Mouse (Mus musculus): ENCODE measurements around the gene Gm19402. TPM values are rescaled to one million over a fixed set of nuclear protein-coding genes. Genes with fewer than 3 reads are reported as not detected.

The Gm19402 gene
- polyA plus RNA-seq, 1 experiment = not detected

DNA sequence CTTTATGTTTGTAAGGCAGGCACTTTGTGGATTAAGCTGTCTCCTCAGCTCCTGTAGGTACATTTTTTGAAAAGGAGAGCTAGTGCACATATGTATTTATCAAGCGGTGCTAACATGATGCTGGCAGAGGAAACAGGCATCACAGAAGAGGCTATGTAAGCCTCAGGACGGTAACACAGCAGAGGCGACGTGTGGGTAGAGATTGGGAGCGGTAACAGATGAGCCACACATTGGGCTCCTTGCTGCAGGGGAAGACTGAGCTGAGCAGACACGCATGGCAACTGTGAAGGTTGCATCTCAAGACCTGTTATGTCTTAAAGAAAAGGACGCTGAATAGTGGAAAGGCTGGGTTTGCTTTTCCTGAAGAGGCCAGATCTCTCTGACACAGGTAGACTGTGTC is 7.6 kb downstream of the Gm19402 start:
- Histone ChIP-seq H3K4me1 (ENCODE audit: control insufficient read depth, insufficient read depth, low read length) (no peaks in the 10 kb centered on the region), H3K27ac (ENCODE audit: control insufficient read depth, insufficient read depth, low read depth, low read length, poor library complexity) (no peak overlapping the region), H3K4me3 (replicated peaks; ENCODE audit: control insufficient read depth, low read depth, low read length) (no peak overlapping the region)
- TF ChIP-seq CTCF (IDR thresholded peaks at IDR 0.05; ENCODE audit: control insufficient read depth, insufficient read depth, low read length) = no peak
- TF ChIP-seq POLR2A (IDR thresholded peaks at IDR 0.05; ENCODE audit: borderline replicate concordance, control insufficient read depth, low read depth, low read length) = no peak
- 78% methylated on average over 7 of the region's 7 CpGs for WGBS

- no peak for TF ChIP-seq CTCF (IDR thresholded peaks at IDR 0.05; ENCODE audit: control insufficient read depth, insufficient read depth, low read length)
- Histone ChIP-seq H3K4me1 (ENCODE audit: control insufficient read depth, insufficient read depth, low read length) (no peaks in the 10 kb centered on the region), H3K27ac (ENCODE audit: control insufficient read depth, insufficient read depth, low read depth, low read length, poor library complexity) (no peak overlapping the region), H3K4me3 (replicated peaks; ENCODE audit: control insufficient read depth, low read depth, low read length) (no peak overlapping the region)
- 1% methylated on average over 35 of the region's 35 CpGs for WGBS
Observed at GRCm38 (mm10) chr10:77677562-77677961, 13.0 kb downstream of the Gm19402 start.

DNA sequence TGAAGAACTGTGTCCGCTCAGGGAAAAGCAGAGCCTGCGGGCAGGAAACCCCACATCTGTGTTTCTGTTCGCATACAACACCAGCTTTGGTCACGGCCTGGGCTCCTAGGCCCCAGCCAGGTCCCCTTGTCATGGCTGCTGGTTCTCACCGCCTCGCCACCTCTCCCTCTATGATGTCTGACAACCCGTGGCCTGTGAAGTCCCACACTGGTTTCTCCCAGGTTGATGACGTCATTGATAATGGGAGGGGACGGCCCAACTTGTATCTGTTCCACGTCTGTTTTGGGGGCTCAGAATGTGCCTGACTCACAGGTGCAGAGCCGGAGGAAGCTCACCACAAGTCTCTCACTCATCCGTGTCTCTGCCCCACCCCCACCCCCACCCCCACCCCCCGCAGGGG is 16.8 kb downstream of the Gm19402 start:
- TF ChIP-seq POLR2A (IDR thresholded peaks at IDR 0.05; ENCODE audit: borderline replicate concordance, control insufficient read depth, low read depth, low read length) (no peak), CTCF (IDR thresholded peaks at IDR 0.05; ENCODE audit: control insufficient read depth, insufficient read depth, low read length) (no peak)
- Histone ChIP-seq H3K4me3 (replicated peaks; ENCODE audit: control insufficient read depth, low read depth, low read length) (no peak overlapping the region), H3K27ac (ENCODE audit: control insufficient read depth, insufficient read depth, low read depth, low read length, poor library complexity) (no peak overlapping the region), H3K4me1 (ENCODE audit: control insufficient read depth, insufficient read depth, low read length) (no peaks in the 10 kb centered on the region)
- WGBS = 59% methylated on average over 13 of the region's 13 CpGs

DNA sequence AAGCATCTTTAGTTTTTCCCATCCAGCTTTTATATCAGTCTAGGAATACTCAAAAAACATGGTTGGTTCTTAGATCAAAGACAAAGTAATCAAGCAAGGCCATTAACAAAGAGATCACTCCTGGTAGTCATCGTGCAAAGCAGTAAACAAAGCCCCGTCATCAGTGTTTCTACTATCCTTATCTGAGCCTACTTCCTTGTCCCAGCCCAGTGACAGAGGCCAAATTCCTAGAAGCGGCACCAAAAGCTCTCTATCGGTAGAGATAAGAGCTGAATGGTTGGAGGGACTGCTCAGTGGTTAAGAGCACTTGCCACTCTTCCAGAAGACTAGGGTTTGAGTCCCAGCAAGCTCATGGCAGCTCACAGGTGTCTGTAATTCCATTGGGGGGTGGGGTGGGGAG is 19.0 kb downstream of the Gm19402 start:
- TF ChIP-seq CTCF (IDR thresholded peaks at IDR 0.05; ENCODE audit: control insufficient read depth, insufficient read depth, low read length) (no peak), POLR2A (IDR thresholded peaks at IDR 0.05; ENCODE audit: borderline replicate concordance, control insufficient read depth, low read depth, low read length) (no peak)
- 36% methylated on average over 4 of the region's 4 CpGs for WGBS
- H3K27ac ChIP-seq (ENCODE audit: control insufficient read depth, insufficient read depth, low read depth, low read length, poor library complexity) = no peak overlapping the region
- H3K4me1 ChIP-seq (ENCODE audit: control insufficient read depth, insufficient read depth, low read length) = no peaks in the 10 kb centered on the region
- no peak overlapping the region for H3K4me3 ChIP-seq (replicated peaks; ENCODE audit: control insufficient read depth, low read depth, low read length)

DNA sequence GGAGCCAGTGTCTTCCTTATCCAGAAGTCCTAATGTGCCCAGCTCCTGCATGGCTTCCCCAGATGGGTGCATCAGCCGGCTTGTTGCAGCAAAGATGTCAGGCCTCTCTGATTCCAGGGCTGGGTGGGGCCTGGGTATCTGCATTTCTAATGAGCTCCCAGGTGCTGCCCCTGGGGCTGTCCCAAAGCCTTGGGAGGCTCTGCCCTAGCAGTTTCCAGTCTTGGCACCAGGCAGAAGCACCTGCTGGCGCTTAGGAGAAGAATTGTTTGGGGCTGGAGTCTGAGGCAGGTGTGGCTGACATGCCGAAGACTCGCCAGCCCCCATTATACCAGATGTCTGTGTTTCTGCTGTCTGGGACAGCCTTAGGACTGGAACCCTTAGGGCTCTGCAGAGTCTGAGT is 19.8 kb downstream of the Gm19402 start:
- WGBS = 81% methylated on average over 4 of the region's 4 CpGs
- TF ChIP-seq POLR2A (IDR thresholded peaks at IDR 0.05; ENCODE audit: borderline replicate concordance, control insufficient read depth, low read depth, low read length) (no peak), CTCF (IDR thresholded peaks at IDR 0.05; ENCODE audit: control insufficient read depth, insufficient read depth, low read length) (no peak)
- H3K4me1 ChIP-seq (ENCODE audit: control insufficient read depth, insufficient read depth, low read length) = no peaks in the 10 kb centered on the region
- no peak overlapping the region for H3K4me3 ChIP-seq (replicated peaks; ENCODE audit: control insufficient read depth, low read depth, low read length)
- no peak overlapping the region for H3K27ac ChIP-seq (ENCODE audit: control insufficient read depth, insufficient read depth, low read depth, low read length, poor library complexity)

DNA sequence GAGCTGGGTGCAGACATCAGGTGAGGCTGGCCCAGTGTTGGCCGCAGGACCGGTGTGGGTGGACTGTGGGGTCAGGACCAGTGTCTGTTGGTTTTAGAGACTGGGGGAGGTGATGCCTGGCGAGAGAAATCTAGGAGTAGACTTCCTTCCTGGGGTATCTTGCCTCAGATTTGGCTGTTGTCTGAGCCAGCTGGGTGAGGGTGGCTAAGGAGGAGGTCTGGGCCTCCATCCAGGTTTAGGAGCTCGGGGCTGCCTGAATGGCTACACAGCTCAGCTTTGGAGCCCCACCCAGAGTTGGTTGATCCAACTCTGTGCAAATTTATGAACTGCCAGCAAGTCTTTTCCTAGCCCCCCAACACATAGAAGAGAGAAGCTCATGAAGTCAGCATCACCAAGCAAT is 23.2 kb downstream of the Gm19402 start:
- no peak overlapping the region for H3K27ac ChIP-seq (ENCODE audit: control insufficient read depth, insufficient read depth, low read depth, low read length, poor library complexity)
- no peaks in the 10 kb centered on the region for H3K4me1 ChIP-seq (ENCODE audit: control insufficient read depth, insufficient read depth, low read length)
- no peak overlapping the region for H3K4me3 ChIP-seq (replicated peaks; ENCODE audit: control insufficient read depth, low read depth, low read length)
- no peak for TF ChIP-seq CTCF (IDR thresholded peaks at IDR 0.05; ENCODE audit: control insufficient read depth, insufficient read depth, low read length)
- TF ChIP-seq POLR2A (IDR thresholded peaks at IDR 0.05; ENCODE audit: borderline replicate concordance, control insufficient read depth, low read depth, low read length) = no peak
- 66% methylated on average over 4 of the region's 4 CpGs for WGBS

GRCm38 (mm10) chr10:77666342-77666741 is 24.2 kb downstream of the Gm19402 start:
- no peak overlapping the region for H3K27ac ChIP-seq (ENCODE audit: control insufficient read depth, insufficient read depth, low read depth, low read length, poor library complexity)
- 79% methylated on average over 8 of the region's 8 CpGs for WGBS
- H3K4me3 ChIP-seq (replicated peaks; ENCODE audit: control insufficient read depth, low read depth, low read length) = no peak overlapping the region
- TF ChIP-seq CTCF (IDR thresholded peaks at IDR 0.05; ENCODE audit: control insufficient read depth, insufficient read depth, low read length) = no peak
- no peak for TF ChIP-seq POLR2A (IDR thresholded peaks at IDR 0.05; ENCODE audit: borderline replicate concordance, control insufficient read depth, low read depth, low read length)
- no peaks in the 10 kb centered on the region for H3K4me1 ChIP-seq (ENCODE audit: control insufficient read depth, insufficient read depth, low read length)

- TF ChIP-seq POLR2A (IDR thresholded peaks at IDR 0.05; ENCODE audit: borderline replicate concordance, control insufficient read depth, low read depth, low read length) = no peak
- TF ChIP-seq CTCF (IDR thresholded peaks at IDR 0.05; ENCODE audit: control insufficient read depth, insufficient read depth, low read length) = no peak
- no peak overlapping the region for H3K27ac ChIP-seq (ENCODE audit: control insufficient read depth, insufficient read depth, low read depth, low read length, poor library complexity)
- H3K4me3 ChIP-seq (replicated peaks; ENCODE audit: control insufficient read depth, low read depth, low read length) = no peak overlapping the region
- 45% methylated on average over 43 of the region's 43 CpGs for WGBS
- no peaks in the 10 kb centered on the region for H3K4me1 ChIP-seq (ENCODE audit: control insufficient read depth, insufficient read depth, low read length)
Observed at GRCm38 (mm10) chr10:77663949-77664665, 26.4 kb downstream of the Gm19402 start.

Measured in bone marrow, adult 2 months (tissue).